Mouse (Mus musculus) lung, adult 2 months (tissue): Measurements from ENCODE around the gene Stard7.

Experiments used
- CTCF ChIP-seq: fragments of 200-500 bp; IDR thresholded peaks from 2 replicates; pipeline ENCODE4 v1.5.1; 2011; ENCODE audit warnings: mild to moderate bottlenecking, low read length, control low read depth; ENCODE audit not compliant: insufficient read depth
- POLR2A ChIP-seq: fragments of 200-500 bp; IDR thresholded peaks from 2 replicates; pipeline ENCODE4 v1.6.1; 2011; ENCODE audit warnings: low read depth, mild to moderate bottlenecking, control low read depth, low read length, borderline replicate concordance; ENCODE audit errors: extremely low read depth

- TF ChIP-seq CTCF (no peak), POLR2A (no peak)
These were observed 32.0 kb upstream of the Stard7 start for GRCm38 (mm10) chr2:127237897-127238610.
